Mouse (Mus musculus) cortical plate, adult 2 months (tissue): Measurements from ENCODE around the gene Pomt2.

Experiments
- CTCF ChIP-seq: fragments of 200-500 bp; IDR thresholded peaks from 2 replicates; pipeline ENCODE4 v1.5.1; 2011; ENCODE audit warnings: mild to moderate bottlenecking, control low read depth, low read length; ENCODE audit not compliant: insufficient read depth; ENCODE audit errors: extremely low read depth
- POLR2A ChIP-seq: fragments of 200-500 bp; IDR thresholded peaks from 2 replicates; pipeline ENCODE4 v1.6.1; 2011; ENCODE audit warnings: mild to moderate bottlenecking, low read length, control low read depth; ENCODE audit not compliant: insufficient read depth; ENCODE audit errors: extremely low read depth

- no peak for TF ChIP-seq CTCF
- TF ChIP-seq POLR2A: no peak
Observed at GRCm38 (mm10) chr12:87087236-87087635, 60.5 kb downstream of the Pomt2 start.
